Mouse (Mus musculus) CH12.LX (cell line): ENCODE data around the gene 9930111J21Rik2. TPM values are rescaled to one million over a fixed set of nuclear protein-coding genes. Genes with fewer than 3 reads are reported as not detected.

Source experiments
- DNase-seq: peaks from one replicate; pipeline ENCODE4 v3.0.0-alpha.2; 2013; ENCODE audit errors: extremely low read depth
- H3K27ac ChIP-seq: 2 replicates; pipeline ENCODE4 v1.5.1; 2012; ENCODE audit warnings: low read depth, mild to moderate bottlenecking, control low read depth, moderate library complexity; ENCODE audit not compliant: insufficient read depth
- H3K27me3 ChIP-seq: replicated peaks from 2 replicates; pipeline ENCODE3; 2012; ENCODE audit warnings: inconsistent platforms
- H3K36me3 ChIP-seq, 2 experiments: replicated peaks in 1 of 2; 2 replicates each; pipeline versions ENCODE3 to v1.6.1; 2012; ENCODE audit warnings: inconsistent platforms in 1 of 2, low read length in 1 of 2, mild to moderate bottlenecking in 1 of 2, mixed read lengths in 1 of 2, moderate library complexity in 1 of 2; ENCODE audit not compliant: control insufficient read depth in 1 of 2, insufficient read depth in 1 of 2
- H3K4me1 ChIP-seq, 2 experiments: 2 replicates each; pipeline ENCODE4 v1.6.1; 2012; ENCODE audit warnings: inconsistent platforms in 1 of 2, moderate library complexity in 1 of 2; ENCODE audit not compliant: insufficient read depth in 2 of 2, control insufficient read depth in 1 of 2
- H3K4me2 ChIP-seq: 2 replicates; pipeline ENCODE4 v1.6.1; 2012; ENCODE audit warnings: low read depth, mild to moderate bottlenecking, control low read depth; ENCODE audit not compliant: poor library complexity, insufficient read depth, severe bottlenecking
- H3K4me3 ChIP-seq, 3 experiments: fragments of 150-350 bp in 1 of 3; sonication (generic) in 1 of 3; replicated peaks in 1 of 3; 2 replicates each; pipeline versions ENCODE3 to v1.5.1; 2011 to 2012; ENCODE audit warnings: low read depth in 2 of 3, low read length in 2 of 3, mild to moderate bottlenecking in 2 of 3, moderate library complexity in 2 of 3, control low read depth in 1 of 3, improper control_type of control experiment in 1 of 3, inconsistent platforms in 1 of 3, mixed read lengths in 1 of 3; ENCODE audit not compliant: poor library complexity in 1 of 3
- H3K79me2 ChIP-seq: replicated peaks from 2 replicates; pipeline ENCODE4 v1.6.1; 2012; ENCODE audit warnings: mild to moderate bottlenecking, moderate library complexity; ENCODE audit not compliant: control insufficient read depth, poor library complexity, insufficient read depth, severe bottlenecking; ENCODE audit errors: extremely low read depth
- H3K9ac ChIP-seq: 2 replicates; pipeline ENCODE4 v1.6.1; 2012; ENCODE audit warnings: low read depth, mild to moderate bottlenecking, control low read depth, moderate library complexity; ENCODE audit not compliant: insufficient read depth
- H3K9me3 ChIP-seq: replicated peaks from 2 replicates; pipeline ENCODE3; 2012; ENCODE audit warnings: low read length, inconsistent platforms, mixed read lengths
- BHLHE40 ChIP-seq: IDR thresholded peaks from 2 replicates; pipeline ENCODE4 v1.6.1; 2011; ENCODE audit warnings: mild to moderate bottlenecking, low read depth, low read length, improper control_type of control experiment
- CHD1 ChIP-seq: IDR thresholded peaks from 2 replicates; pipeline ENCODE4 v1.6.1; 2012; ENCODE audit warnings: low read depth, low read length, improper control_type of control experiment, inconsistent platforms
- CHD2 ChIP-seq: IDR thresholded peaks from 2 replicates; pipeline ENCODE4 v1.6.1; 2011; ENCODE audit warnings: low read length, improper control_type of control experiment
- E2F4 ChIP-seq: IDR thresholded peaks from 2 replicates; pipeline ENCODE4 v1.6.1; 2011; ENCODE audit warnings: low read depth, low read length, improper control_type of control experiment; ENCODE audit not compliant: insufficient replicate concordance
- ELF1 ChIP-seq: IDR thresholded peaks from 2 replicates; pipeline ENCODE4 v1.6.1; 2014; ENCODE audit warnings: low read depth, mild to moderate bottlenecking, inconsistent platforms, low read length, improper control_type of control experiment
- ETS1 ChIP-seq: conservative IDR thresholded peaks from 2 replicates; pipeline ENCODE4 v1.6.1; 2012; ENCODE audit warnings: low read depth, mild to moderate bottlenecking, inconsistent platforms, low read length, improper control_type of control experiment, moderate library complexity
- GABPA ChIP-seq: IDR thresholded peaks from 2 replicates; pipeline ENCODE4 v1.6.1; 2012; ENCODE audit warnings: low read depth, low read length, improper control_type of control experiment, inconsistent platforms; ENCODE audit not compliant: insufficient replicate concordance
- HCFC1 ChIP-seq: IDR thresholded peaks from 2 replicates; pipeline ENCODE4 v1.6.1; 2012; ENCODE audit warnings: low read depth, mild to moderate bottlenecking, inconsistent platforms, low read length, improper control_type of control experiment
- KAT2A ChIP-seq: IDR thresholded peaks from 2 replicates; pipeline ENCODE4 v1.6.1; 2012; ENCODE audit warnings: low read length, improper control_type of control experiment, inconsistent platforms; ENCODE audit not compliant: insufficient replicate concordance
- MAZ ChIP-seq: IDR thresholded peaks from 2 replicates; pipeline ENCODE4 v1.6.1; 2012; ENCODE audit warnings: low read depth, mild to moderate bottlenecking, inconsistent platforms, low read length, improper control_type of control experiment, moderate library complexity
- MEF2A ChIP-seq: IDR thresholded peaks from 2 replicates; pipeline ENCODE4 v1.6.1; 2014; ENCODE audit warnings: low read depth, mild to moderate bottlenecking, inconsistent platforms, low read length, improper control_type of control experiment, borderline replicate concordance
- MXI1 ChIP-seq: IDR thresholded peaks from 2 replicates; pipeline ENCODE4 v1.6.1; 2011; ENCODE audit warnings: mild to moderate bottlenecking, low read depth, low read length, improper control_type of control experiment
- NELFE ChIP-seq: IDR thresholded peaks from 2 replicates; pipeline ENCODE4 v1.6.1; 2011; ENCODE audit warnings: low read depth, low read length, improper control_type of control experiment
- PAX5 ChIP-seq: IDR thresholded peaks from 2 replicates; pipeline ENCODE4 v1.6.1; 2012; ENCODE audit warnings: low read length, inconsistent platforms, mixed read lengths
- POLR2AphosphoS2 ChIP-seq: IDR thresholded peaks from 2 replicates; pipeline ENCODE4 v1.6.1; 2011; ENCODE audit warnings: low read depth, low read length, improper control_type of control experiment
- RAD21 ChIP-seq: IDR thresholded peaks from 2 replicates; pipeline ENCODE4 v1.6.1; 2011; ENCODE audit warnings: low read depth, mild to moderate bottlenecking, low read length, improper control_type of control experiment, moderate library complexity
- RCOR1 ChIP-seq: conservative IDR thresholded peaks from 2 replicates; pipeline ENCODE4 v1.6.1; 2012; ENCODE audit warnings: low read depth, mild to moderate bottlenecking, inconsistent platforms, low read length, improper control_type of control experiment
- TCF12 ChIP-seq: IDR thresholded peaks from 2 replicates; pipeline ENCODE4 v1.6.1; 2014; ENCODE audit warnings: low read depth, mild to moderate bottlenecking, inconsistent platforms, low read length, improper control_type of control experiment
- USF1 ChIP-seq: IDR thresholded peaks from 2 replicates; pipeline ENCODE4 v1.6.1; 2014; ENCODE audit warnings: low read depth, mild to moderate bottlenecking, inconsistent platforms, low read length, improper control_type of control experiment
- USF2 ChIP-seq: conservative IDR thresholded peaks from 2 replicates; pipeline ENCODE4 v1.6.1; 2011; ENCODE audit warnings: low read depth, low read length, improper control_type of control experiment
- ZKSCAN1 ChIP-seq: IDR thresholded peaks from 2 replicates; pipeline ENCODE4 v1.6.1; 2012; ENCODE audit warnings: low read depth, inconsistent platforms, low read length, improper control_type of control experiment, borderline replicate concordance
- ZNF384 ChIP-seq: IDR thresholded peaks from 2 replicates; pipeline ENCODE4 v1.6.1; 2012; ENCODE audit warnings: low read depth, low read length, improper control_type of control experiment, inconsistent platforms
- dilution Hi-C: fragments of 300-500 bp; cut with MboI; formaldehyde crosslinking; loops from 2 replicates; pipeline ENCODE4 v1.14.3; 2020; ENCODE audit warnings: low sequenced_read_pairs; ENCODE audit not compliant: extremely low pct_unique_long_range_greater_than_20kb, extremely low pct_ligation_motif_present
- in situ Hi-C: fragments of 300-500 bp; cut with MboI; formaldehyde crosslinking; loops from 3 replicates; pipeline ENCODE4 v1.14.3; 2019; ENCODE audit warnings: low sequenced_read_pairs, low pct_ligation_motif_present, low pct_unique_long_range_greater_than_20kb, mixed read lengths
- polyA plus RNA-seq: library from polyadenylated mRNA; unstranded; fragments of >175 nt; gene quantifications from 2 replicates; pipeline ENCODE4 v1.2.1, GENCODE M21; 2012; ENCODE audit warnings: low read depth; ENCODE audit not compliant: insufficient read length
- total RNA-seq, 2 experiments: library from RNA; depleted of rRNA; stranded (reverse); fragments of 300-350 nt in 1 of 2; fragments of >200 nt in 1 of 2; gene quantifications; 2 replicates each; pipeline ENCODE4 v1.2.3; 2012 to 2014

9930111J21Rik2 gene
- total and polyA plus RNA-seq, 3 experiments, result 6.9 to 22.7 (median 18.5) TPM

GRCm38 (mm10) chr11:49081886-49082285 lies 30.8 kb upstream of the 9930111J21Rik2 start:
- Histone ChIP-seq H3K9ac (0 out of 2 replicates have a peak overlapping the region, but pooled peaks have one; percentile 14), H3K27ac (no peak overlapping the region), H3K9me3 (no peaks in the 10 kb centered on the region), H3K4me1 (peaks cover 5 to 50% of the 10 kb centered on the region in 2 experiments), H3K4me2 (peak overlapping the region; percentile 49; the same call in 1 of the 2 replicates), H3K27me3 (no peaks in the 10 kb centered on the region), H3K36me3 (no peaks in the 10 kb centered on the region), H3K4me3 (no peak overlapping the region), H3K79me2 (no peaks in the 10 kb centered on the region)
- TF ChIP-seq RCOR1 (no peak), GABPA (no peak), ELF1 (peak; percentile 50; the same call in 1 of the 2 replicates)
- no peak for DNase-seq
- dilution Hi-C loops (no loop called here), in situ Hi-C loops (no loop called here)

- H3K36me3 ChIP-seq, result no peaks in the 10 kb centered on the region
- no peaks in the 10 kb centered on the region for H3K9me3 ChIP-seq
- in situ Hi-C loops, result no loop called here
- H3K4me1 ChIP-seq, result peaks cover 5 to 44% of the 10 kb centered on the region in 2 experiments
- DNase-seq, result no peak
- no peaks in the 10 kb centered on the region for H3K79me2 ChIP-seq
- H3K27me3 ChIP-seq, result no peaks in the 10 kb centered on the region
- peak overlapping the region; percentile 49 for H3K4me2 ChIP-seq
- dilution Hi-C loops, result no loop called here
- H3K4me3 ChIP-seq, result no peak overlapping the region
- no peak overlapping the region for H3K27ac ChIP-seq
- no peak for TF ChIP-seq RCOR1
- TF ChIP-seq BHLHE40, result no peak
- no peak for TF ChIP-seq HCFC1
- no peak for TF ChIP-seq NELFE
- TF ChIP-seq ZNF384, result no peak
- no peak for TF ChIP-seq PAX5
- no peak for TF ChIP-seq ZKSCAN1
- TF ChIP-seq POLR2AphosphoS2, result no peak
- TF ChIP-seq CHD1, result no peak
- TF ChIP-seq USF2, result no peak
- TF ChIP-seq USF1, result no peak
- TF ChIP-seq CHD2, result no peak
- no peak for TF ChIP-seq KAT2A
- 0 out of 2 replicates have a peak overlapping the region, but pooled peaks have one; percentile 14 for H3K9ac ChIP-seq
Observed at GRCm38 (mm10) chr11:49081356-49081755, 30.3 kb upstream of the 9930111J21Rik2 start.

GRCm38 (mm10) chr11:49080636-49081035 lies 29.6 kb upstream of the 9930111J21Rik2 start:
- Histone ChIP-seq H3K9ac (no peak overlapping the region), H3K4me1 (peaks cover 5 to 42% of the 10 kb centered on the region in 2 experiments), H3K79me2 (no peaks in the 10 kb centered on the region), H3K4me2 (no peak overlapping the region), H3K27ac (no peak overlapping the region), H3K9me3 (no peaks in the 10 kb centered on the region), H3K27me3 (no peaks in the 10 kb centered on the region), H3K36me3 (no peaks in the 10 kb centered on the region), H3K4me3 (no peak overlapping the region)
- in situ Hi-C loops (no loop called here), dilution Hi-C loops (no loop called here)
- no peak for TF ChIP-seq MAZ
- no peak for TF ChIP-seq USF2
- TF ChIP-seq RAD21, result no peak
- TF ChIP-seq MEF2A, result no peak
- TF ChIP-seq ZNF384, result no peak
- TF ChIP-seq KAT2A, result no peak
- no peak for TF ChIP-seq ETS1
- no peak for TF ChIP-seq HCFC1
- no peak for TF ChIP-seq ELF1
- no peak for TF ChIP-seq E2F4
- TF ChIP-seq PAX5, result no peak
- TF ChIP-seq TCF12, result no peak
- TF ChIP-seq MXI1, result no peak
- DNase-seq, result no peak
